Mouse (Mus musculus) urinary bladder, postnatal 10 days (tissue): ENCODE results near the gene Gm12394.
"Not testable (repeated sequence)": the region's sequence is repeated elsewhere in the genome, so short reads cannot be mapped to it uniquely, and the experiment has no call there.

Source experiments
- DNase-seq: peaks from one replicate; pipeline ENCODE4 v3.0.0; 2022; ENCODE audit warnings: low spot score

Gm12394 gene

GRCm38 (mm10) chr4:42860483-42860882 is 3.9 kb upstream of the Gm12394 start:
- not testable (repeated sequence) for DNase-seq

GRCm38 (mm10) chr4:42853788-42854187 is 2.8 kb downstream of the Gm12394 start, which contains the start of gene Fam205a1:
Fam205a1 (minus strand) TSS chr4:42853888.
- not testable (repeated sequence) for DNase-seq

GRCm38 (mm10) chr4:42773893-42774292 is 82.7 kb downstream of the Gm12394 start, which contains the start of gene Ccl21a:
Ccl21a (minus strand) TSS chr4:42773993.
- DNase-seq, result not testable (repeated sequence)

- not testable (repeated sequence) for DNase-seq
These were observed 100.1 kb downstream of the Gm12394 start, which contains the start of gene Ccl19 for GRCm38 (mm10) chr4:42756477-42756876. Ccl19 (minus strand) TSS chr4:42756577.

- DNase-seq, result not testable (repeated sequence)
These were observed 121.3 kb downstream of the Gm12394 start, which contains the start of gene 4930578G10Rik for GRCm38 (mm10) chr4:42735245-42735644. 4930578G10Rik (plus strand) TSS chr4:42735545.
